Mouse (Mus musculus) lung, embryonic 16.5 days (tissue): Measurements from ENCODE around the gene Uox. TPM values are rescaled to one million over a fixed set of nuclear protein-coding genes. Genes with fewer than 3 reads are reported as not detected.

Source experiments
- ATAC-seq: fragments of 200-750 bp; cut with Nextera tagmentation; 2 replicates; pipeline ENCODE4 v1.8.0; 2017; ENCODE audit warnings: low read depth, mild to moderate bottlenecking, moderate library complexity
- H3K27ac ChIP-seq: fragments of 300-500 bp; sonication (generic); 2 replicates; pipeline ENCODE4 v1.5.1; 2014; ENCODE audit warnings: mild to moderate bottlenecking, control low read depth, low read length
- H3K27me3 ChIP-seq: fragments of 300-500 bp; sonication (generic); 2 replicates; pipeline ENCODE4 v1.6.1; 2014; ENCODE audit warnings: low read depth, low read length, mixed read lengths; ENCODE audit not compliant: control insufficient read depth, insufficient read depth
- H3K36me3 ChIP-seq: fragments of 300-500 bp; sonication (generic); 2 replicates; pipeline ENCODE4 v1.6.1; 2014; ENCODE audit warnings: low read length; ENCODE audit not compliant: control insufficient read depth, insufficient read depth
- H3K4me1 ChIP-seq: fragments of 300-500 bp; sonication (generic); replicated peaks from 2 replicates; pipeline ENCODE4 v1.6.1; 2014; ENCODE audit warnings: low read length, mixed read lengths; ENCODE audit not compliant: control insufficient read depth, insufficient read depth
- H3K4me2 ChIP-seq: fragments of 300-500 bp; sonication (generic); 2 replicates; pipeline ENCODE4 v1.6.1; 2014; ENCODE audit warnings: low read depth, low read length, control low read depth
- H3K4me3 ChIP-seq: fragments of 300-500 bp; sonication (generic); 2 replicates; pipeline ENCODE4 v1.5.1; 2014; ENCODE audit warnings: mild to moderate bottlenecking, low read length, control low read depth
- H3K9ac ChIP-seq: fragments of 300-500 bp; sonication (generic); 2 replicates; pipeline ENCODE4 v1.6.1; 2014; ENCODE audit warnings: low read length, control low read depth
- H3K9me3 ChIP-seq: fragments of 300-500 bp; sonication (generic); 2 replicates; pipeline ENCODE4 v1.6.1; 2016; ENCODE audit warnings: low read length; ENCODE audit not compliant: control insufficient read depth
- WGBS: fragments of 180-500 bp; shearing (Covaris S2); extraction: QIAGEN DNeasy Blood & Tissue Kit; methylation state at CpG from one replicate; pipeline ENCODE4 v1.1.7; 2014; 5-methylcytosine and 5-hydroxymethylcytosine counted together
- polyA plus RNA-seq: library from polyadenylated mRNA; unstranded; fragments of >200 nt; fragmentation: Nextera tagmentation; extraction: Ambion mirVana; gene quantifications from 2 replicates; pipeline ENCODE4 v1.2.1, GENCODE M21; 2015

Uox gene
- polyA plus RNA-seq, 1 experiment from 2014 or later, result 0.45 TPM

DNA sequence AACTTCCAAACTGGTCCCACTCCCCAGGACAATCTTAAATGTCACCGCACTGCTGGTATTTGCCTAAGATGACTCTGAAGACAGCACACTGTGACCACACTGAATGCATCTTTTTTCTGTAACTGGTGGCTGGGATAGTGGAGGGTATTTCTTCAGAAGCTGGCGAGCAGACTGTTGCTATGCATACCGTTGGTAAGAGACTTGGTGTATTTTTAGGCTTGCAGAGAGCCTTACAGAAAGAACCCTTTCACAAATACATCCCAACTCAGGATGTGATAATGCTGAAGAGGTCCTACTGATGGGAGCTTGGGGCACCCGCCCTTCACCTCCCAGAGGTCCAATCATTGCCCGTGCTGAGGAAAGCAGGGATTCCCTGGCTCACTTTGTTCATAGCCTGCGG, 12.7 kb upstream of the Uox start:
- ATAC-seq, result no peak
- no peak overlapping the region for H3K27ac ChIP-seq
- H3K36me3 ChIP-seq, result no peaks in the 10 kb centered on the region
- H3K9me3 ChIP-seq, result no peaks in the 10 kb centered on the region
- H3K27me3 ChIP-seq, result no peaks in the 10 kb centered on the region
- WGBS, result 84% methylated on average over 6 of the region's 6 CpGs
- no peak overlapping the region for H3K9ac ChIP-seq
- H3K4me2 ChIP-seq, result no peak overlapping the region
- no peaks in the 10 kb centered on the region for H3K4me1 ChIP-seq
- no peak overlapping the region for H3K4me3 ChIP-seq

DNA sequence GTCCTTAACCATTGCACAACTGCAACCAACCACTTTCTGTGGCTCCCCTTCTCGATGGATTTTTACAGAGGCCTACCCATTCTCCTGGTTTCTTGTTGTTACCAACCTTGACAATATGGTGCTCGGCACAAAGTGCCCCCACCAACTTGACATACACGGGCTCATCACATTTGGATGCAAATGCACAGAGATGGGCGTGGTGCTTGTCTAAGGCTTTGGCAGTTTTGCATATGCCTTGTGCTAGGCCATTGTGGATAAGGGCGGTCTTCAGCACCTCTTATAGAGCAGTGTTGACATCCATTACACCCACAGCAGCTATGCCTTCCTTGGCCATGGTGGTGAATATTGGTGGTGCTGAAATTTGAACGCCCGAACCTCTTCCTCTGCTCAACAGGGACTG, 7.3 kb upstream of the Uox start:
- H3K27ac ChIP-seq, result no peak overlapping the region
- no peak overlapping the region for H3K4me3 ChIP-seq
- no peaks in the 10 kb centered on the region for H3K27me3 ChIP-seq
- H3K9ac ChIP-seq, result no peak overlapping the region
- H3K36me3 ChIP-seq, result no peaks in the 10 kb centered on the region
- no peaks in the 10 kb centered on the region for H3K4me1 ChIP-seq
- ATAC-seq, result no peak
- WGBS, result 86% methylated on average over 7 of the region's 7 CpGs
- H3K9me3 ChIP-seq, result no peaks in the 10 kb centered on the region
- no peak overlapping the region for H3K4me2 ChIP-seq

DNA sequence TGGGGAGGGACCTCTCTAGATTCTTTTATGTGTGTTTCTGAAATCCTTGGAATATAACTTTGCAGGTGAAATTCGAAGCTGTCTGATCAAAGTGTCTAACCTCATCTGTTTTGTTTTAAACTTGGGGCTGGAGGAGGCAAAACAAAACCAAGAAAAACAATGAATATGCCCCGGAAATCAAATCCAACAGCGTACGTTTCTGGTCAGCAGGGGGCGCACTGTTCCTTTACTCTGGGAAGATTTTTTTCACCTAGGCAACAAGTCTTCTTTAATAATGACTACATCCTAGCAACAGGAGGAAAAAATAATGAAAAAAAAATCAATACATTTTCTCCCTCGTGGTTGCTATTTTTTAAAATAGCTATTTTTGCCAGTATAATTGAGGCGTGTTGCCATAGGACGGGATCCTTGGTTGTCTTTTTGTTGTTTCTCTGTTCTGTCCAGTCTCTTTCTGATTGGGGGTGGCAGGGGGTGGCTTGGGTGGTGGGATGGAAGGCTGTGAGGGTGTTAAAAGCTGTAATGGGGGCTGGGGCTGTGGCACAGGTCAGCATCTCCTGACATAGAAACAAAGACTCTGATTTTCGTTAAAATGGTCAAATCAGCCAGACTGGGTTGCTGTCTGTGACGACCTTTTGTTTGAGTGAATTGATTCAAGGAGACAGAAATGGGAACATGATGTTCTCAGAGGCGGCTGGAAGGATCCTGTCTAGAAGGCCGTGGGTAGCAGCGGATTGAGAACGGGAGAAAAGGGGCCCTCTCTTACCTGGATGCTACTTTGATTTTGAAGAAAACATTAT, 5.8 kb upstream of the Uox start:
- Histone ChIP-seq H3K4me3 (no peak overlapping the region), H3K9ac (no peak overlapping the region), H3K4me1 (no peaks in the 10 kb centered on the region), H3K27ac (no peak overlapping the region), H3K36me3 (no peaks in the 10 kb centered on the region), H3K9me3 (no peaks in the 10 kb centered on the region), H3K4me2 (no peak overlapping the region), H3K27me3 (no peaks in the 10 kb centered on the region)
- no peak for ATAC-seq
- WGBS, result 36% methylated on average over 14 of the region's 14 CpGs

DNA sequence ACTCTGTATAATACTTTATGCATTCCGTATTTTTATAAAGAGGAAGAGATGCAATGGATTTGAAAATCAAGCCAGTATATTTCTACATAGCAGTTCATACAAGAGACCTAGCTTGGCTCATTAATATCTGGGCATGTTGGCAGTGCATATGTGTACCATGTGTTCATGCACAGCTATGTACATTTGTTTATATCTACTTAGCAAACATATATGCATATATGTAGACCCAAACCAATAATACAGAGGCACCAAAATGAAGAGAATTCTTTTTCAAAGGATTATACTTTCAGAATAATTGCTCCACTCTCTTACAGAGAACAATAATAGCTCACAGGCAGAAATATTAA, 5.2 kb upstream of the Uox start:
- Histone ChIP-seq H3K4me1 (no peaks in the 10 kb centered on the region), H3K9ac (no peak overlapping the region), H3K4me3 (no peak overlapping the region), H3K36me3 (no peaks in the 10 kb centered on the region), H3K27me3 (no peaks in the 10 kb centered on the region), H3K27ac (no peak overlapping the region), H3K9me3 (no peaks in the 10 kb centered on the region), H3K4me2 (no peak overlapping the region)
- 82% methylated on average over 1 of the region's 1 CpGs for WGBS
- no peak for ATAC-seq

DNA sequence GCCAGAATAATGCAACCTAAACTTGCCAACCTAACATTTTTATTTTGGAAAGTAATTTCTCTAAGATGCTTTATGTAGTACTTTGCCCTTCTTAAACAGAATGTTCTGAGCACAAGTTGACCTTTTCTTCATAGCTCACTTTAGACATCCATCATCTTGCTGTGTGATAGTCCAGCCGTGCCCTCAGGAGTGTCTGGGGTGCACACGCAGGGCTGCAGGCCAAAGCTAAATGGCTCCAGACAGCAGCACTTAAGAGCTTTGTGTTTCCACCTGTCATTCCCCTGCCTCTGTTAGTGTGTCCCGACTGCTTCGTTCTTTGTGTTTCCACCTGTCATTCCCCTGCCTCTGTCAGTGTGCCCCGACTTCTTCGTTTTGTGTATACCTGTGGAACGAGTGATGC, 2.9 kb upstream of the Uox start:
- H3K4me1 ChIP-seq, result no peaks in the 10 kb centered on the region
- ATAC-seq, result no peak

DNA sequence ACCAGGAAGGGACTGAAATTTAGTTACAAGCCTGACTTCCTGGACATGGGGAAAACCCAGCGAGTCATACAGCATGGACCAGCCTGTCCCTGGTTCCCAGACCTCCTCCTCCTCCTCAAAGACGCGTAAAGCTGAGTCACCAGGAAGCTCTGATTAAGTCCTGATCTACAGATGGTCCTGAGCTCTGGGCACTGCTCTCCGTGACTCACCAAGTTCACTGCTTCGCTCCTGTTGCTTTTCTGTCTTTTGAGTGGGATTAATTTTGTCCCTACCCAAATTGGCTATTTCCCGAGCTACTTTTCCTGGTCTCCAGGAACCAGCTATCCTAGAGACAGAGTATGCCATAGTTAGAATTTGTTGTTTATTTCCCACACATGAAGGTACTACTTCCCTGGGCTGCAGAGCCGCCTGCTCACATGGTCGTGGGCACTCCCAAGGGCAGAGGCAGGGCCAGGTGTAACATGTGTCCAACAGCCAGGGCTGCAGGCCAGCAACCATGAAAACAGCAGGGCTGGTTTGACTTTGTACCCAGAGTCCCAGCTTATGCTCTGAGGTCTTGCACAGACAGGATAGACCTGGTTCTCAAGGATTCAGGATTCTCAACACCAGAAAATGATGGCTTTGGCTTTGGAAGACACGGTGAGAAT, 2.2 kb upstream of the Uox start:
- H3K4me2 ChIP-seq, result no peak overlapping the region
- ATAC-seq, result no peak
- no peak overlapping the region for H3K4me3 ChIP-seq
- 59% methylated on average over 9 of the region's 9 CpGs for WGBS
- H3K27me3 ChIP-seq, result no peaks in the 10 kb centered on the region
- H3K27ac ChIP-seq, result no peak overlapping the region
- no peaks in the 10 kb centered on the region for H3K9me3 ChIP-seq
- H3K4me1 ChIP-seq, result no peaks in the 10 kb centered on the region
- no peaks in the 10 kb centered on the region for H3K36me3 ChIP-seq
- no peak overlapping the region for H3K9ac ChIP-seq

More for the DNA sequence above, 2.9 kb upstream of the Uox start:
- no peaks in the 10 kb centered on the region for H3K36me3 ChIP-seq
- H3K27me3 ChIP-seq, result no peaks in the 10 kb centered on the region
- H3K9me3 ChIP-seq, result no peaks in the 10 kb centered on the region
- 50% methylated on average over 7 of the region's 7 CpGs for WGBS
- H3K4me2 ChIP-seq, result no peak overlapping the region
- H3K4me3 ChIP-seq, result no peak overlapping the region
- no peak overlapping the region for H3K27ac ChIP-seq
- H3K9ac ChIP-seq, result no peak overlapping the region

DNA sequence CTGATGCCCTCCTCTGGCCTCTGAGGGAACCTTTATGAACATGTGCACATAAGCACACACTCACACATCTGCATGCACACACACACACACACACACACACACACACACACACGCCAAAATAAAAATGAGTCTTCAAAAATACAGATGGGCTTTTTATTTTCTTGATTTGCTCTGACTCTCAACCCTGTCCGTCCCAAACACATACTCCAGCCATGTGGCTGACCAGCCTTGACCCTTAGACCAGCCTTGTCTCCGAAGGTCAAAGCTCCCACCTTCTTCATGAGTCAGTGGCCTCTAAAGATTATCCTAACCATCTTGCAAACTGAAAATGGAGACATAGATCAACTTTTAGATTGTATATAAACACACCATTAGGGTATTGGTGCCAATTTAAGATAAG, 632 bp upstream of the Uox start:
- H3K9me3 ChIP-seq, result no peaks in the 10 kb centered on the region
- H3K4me3 ChIP-seq, result no peak overlapping the region
- no peak for ATAC-seq
- H3K9ac ChIP-seq, result no peak overlapping the region
- H3K4me2 ChIP-seq, result no peak overlapping the region
- H3K27ac ChIP-seq, result no peak overlapping the region
- H3K4me1 ChIP-seq, result no peaks in the 10 kb centered on the region
- WGBS, result 85% methylated on average over 3 of the region's 3 CpGs
- H3K27me3 ChIP-seq, result no peaks in the 10 kb centered on the region
- no peaks in the 10 kb centered on the region for H3K36me3 ChIP-seq

DNA sequence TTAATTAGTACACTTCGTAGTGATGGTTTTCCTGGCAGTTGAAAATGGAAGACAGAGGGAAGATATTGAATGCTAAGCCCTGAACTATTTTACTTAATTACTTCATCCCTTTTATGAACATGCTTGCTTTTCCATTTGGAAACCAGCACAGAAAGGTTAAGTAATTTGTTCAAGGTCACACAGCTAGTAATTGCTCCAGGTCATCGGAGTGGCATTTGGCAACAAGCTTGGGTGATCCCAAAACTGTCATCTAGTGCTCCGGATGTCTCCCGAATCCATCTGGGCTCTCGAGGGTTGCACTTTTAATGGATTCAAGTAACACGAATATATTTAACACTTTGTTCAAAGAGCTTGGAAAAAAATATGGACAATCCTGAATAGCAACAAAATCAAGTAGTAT, 713 bp downstream of the Uox start:
- H3K4me1 ChIP-seq, result no peaks in the 10 kb centered on the region
- no peak overlapping the region for H3K4me3 ChIP-seq
- H3K4me2 ChIP-seq, result no peak overlapping the region
- H3K9ac ChIP-seq, result no peak overlapping the region
- 75% methylated on average over 6 of the region's 6 CpGs for WGBS
- H3K9me3 ChIP-seq, result no peaks in the 10 kb centered on the region
- ATAC-seq, result no peak
- H3K27ac ChIP-seq, result no peak overlapping the region
- H3K36me3 ChIP-seq, result no peaks in the 10 kb centered on the region
- H3K27me3 ChIP-seq, result no peaks in the 10 kb centered on the region

DNA sequence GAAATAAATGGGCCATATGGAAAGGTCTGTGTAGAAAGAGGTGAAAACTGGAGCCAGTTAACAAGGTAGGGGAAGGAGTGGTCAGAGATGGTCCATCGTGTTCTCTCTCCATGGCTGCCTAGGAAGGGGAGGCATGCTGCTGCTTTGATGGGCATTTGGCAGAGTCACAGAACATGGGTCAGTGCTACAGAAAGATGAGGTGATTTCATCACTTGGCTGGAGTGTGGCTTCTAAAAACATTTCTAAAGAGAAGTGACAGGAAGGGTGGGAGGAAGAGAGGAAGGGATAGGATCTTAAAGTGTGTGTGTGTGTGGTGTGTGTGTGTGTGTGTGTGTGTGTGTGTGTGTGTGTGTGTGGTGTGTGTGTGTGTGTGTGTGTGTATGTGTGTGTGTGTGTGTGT, 1.1 kb downstream of the Uox start:
- no peaks in the 10 kb centered on the region for H3K9me3 ChIP-seq
- H3K4me1 ChIP-seq, result no peaks in the 10 kb centered on the region
- no peak for ATAC-seq
- H3K36me3 ChIP-seq, result no peaks in the 10 kb centered on the region
- no peak overlapping the region for H3K4me2 ChIP-seq
- WGBS, result 52% methylated on average over 1 of the region's 1 CpGs
- H3K9ac ChIP-seq, result no peak overlapping the region
- no peaks in the 10 kb centered on the region for H3K27me3 ChIP-seq
- no peak overlapping the region for H3K27ac ChIP-seq
- no peak overlapping the region for H3K4me3 ChIP-seq
